Mouse (Mus musculus): ENCODE measurements around the gene Gm10477. TPM values are rescaled to one million over a fixed set of nuclear protein-coding genes. Genes with fewer than 3 reads are reported as not detected.
"Not testable (repeated sequence)": the region's sequence is repeated elsewhere in the genome, so short reads cannot be mapped to it uniquely, and the experiment has no call there.

Gene Gm10477
- total RNA-seq (2014; fragmentation: Nextera tagmentation) (not detected in 2 replicates), total RNA-seq (2017) (not detected in 2 replicates)

DNA sequence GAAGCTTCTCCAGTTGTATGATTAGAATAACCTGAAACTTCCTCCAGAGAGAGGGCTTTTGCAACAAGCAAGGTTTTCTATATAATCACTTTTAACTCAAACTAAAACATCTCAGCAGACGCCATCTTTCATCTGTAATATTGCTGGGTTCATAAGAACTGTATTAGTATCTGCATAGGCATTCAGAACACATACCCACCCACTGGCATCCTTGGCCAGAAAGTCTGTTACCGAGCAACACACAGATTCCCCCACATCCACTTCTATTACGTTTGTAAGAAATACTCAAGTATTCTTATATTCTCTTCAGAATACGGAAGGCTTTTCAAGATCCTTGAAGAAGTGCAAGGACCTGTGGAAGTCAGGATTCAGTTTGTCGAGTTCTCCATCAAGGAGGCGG lies at the start of gene Gm10477:
Gene Gm10477 (plus strand): TSS at position 301 of the 400 bp plus-strand sequence.
- not testable (repeated sequence) for ATAC-seq (replicated peaks; ENCODE audit: poor library complexity, severe bottlenecking)

DNA sequence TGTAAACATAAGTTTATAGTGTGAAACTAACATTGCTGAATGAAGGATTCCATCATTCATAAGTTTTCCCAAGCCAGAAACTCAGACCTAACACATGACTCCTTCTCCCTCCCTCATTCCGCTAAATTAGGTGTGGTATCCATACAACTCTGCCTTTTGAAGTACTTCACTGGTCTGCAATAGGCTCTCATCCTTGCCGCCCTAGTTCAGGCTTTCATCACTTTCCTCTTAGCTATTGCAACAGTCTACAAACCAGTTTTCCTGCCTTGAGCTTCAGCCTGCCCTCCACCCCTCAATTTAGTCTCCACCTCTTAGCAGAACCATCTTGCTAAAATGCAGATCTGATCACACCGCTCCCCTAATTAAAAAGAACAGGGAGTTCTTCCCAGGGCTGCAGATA lies 47.0 kb upstream of the Gm10477 start:
- ATAC-seq (replicated peaks; ENCODE audit: poor library complexity, severe bottlenecking): peak; percentile 72

- peak; percentile 100 for ATAC-seq (replicated peaks; ENCODE audit: poor library complexity, severe bottlenecking)
These were observed 42.6 kb upstream of the Gm10477 start for GRCm38 (mm10) chrX:56481906-56482305.

DNA sequence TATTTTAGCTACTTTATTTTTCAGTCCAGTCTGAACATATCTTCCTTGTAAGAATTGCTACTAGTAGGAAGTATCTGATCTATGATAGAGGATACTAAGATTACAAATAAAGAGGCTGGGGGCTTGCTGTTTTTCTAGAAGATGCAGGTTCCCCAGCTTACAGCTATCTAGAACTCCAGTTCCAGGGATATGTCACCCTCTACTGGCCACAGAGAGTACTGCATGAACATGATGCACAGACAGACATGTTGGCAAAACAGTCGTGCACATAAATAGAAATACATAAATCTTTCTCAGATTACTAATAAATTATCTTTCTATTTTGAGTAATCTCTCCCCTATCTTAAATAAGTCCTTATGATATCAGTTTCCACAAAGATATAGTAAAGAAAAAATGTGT lies 34.8 kb upstream of the Gm10477 start:
- ATAC-seq (replicated peaks; ENCODE audit: poor library complexity, severe bottlenecking): peak; percentile 78

- no peak for ATAC-seq (replicated peaks; ENCODE audit: poor library complexity, severe bottlenecking)
These were observed 27.3 kb upstream of the Gm10477 start for GRCm38 (mm10) chrX:56497241-56497640.

GRCm38 (mm10) chrX:56531266-56531665 lies 6.7 kb downstream of the Gm10477 start:
- peak; percentile 82 for ATAC-seq (replicated peaks; ENCODE audit: poor library complexity, severe bottlenecking)

DNA sequence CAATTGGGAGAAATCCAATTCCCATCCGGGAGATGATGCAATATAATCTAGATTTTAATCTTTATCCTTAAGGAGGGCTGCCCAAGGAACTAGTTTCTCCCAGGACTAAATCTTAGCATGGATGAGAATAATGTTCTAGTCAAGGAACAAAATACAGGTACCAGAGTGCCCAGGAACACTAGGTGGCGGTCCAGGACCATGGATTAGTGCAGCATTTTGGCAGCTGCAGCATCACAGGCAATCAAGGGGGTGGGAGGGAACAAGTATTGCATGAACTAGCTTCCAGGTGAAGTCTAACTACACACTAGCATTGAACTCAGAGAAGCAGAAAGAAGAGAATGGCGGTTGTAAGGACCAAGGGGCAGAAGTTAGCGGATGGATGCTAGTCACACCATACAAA lies 12.6 kb downstream of the Gm10477 start:
- no peak for ATAC-seq (replicated peaks; ENCODE audit: poor library complexity, severe bottlenecking)

GRCm38 (mm10) chrX:56549506-56549905 lies 25.0 kb downstream of the Gm10477 start, which contains the start of gene Gm648:
Gene Gm648 (minus strand): TSS chrX:56549606.
- no peak for ATAC-seq (replicated peaks; ENCODE audit: poor library complexity, severe bottlenecking)

- ATAC-seq (replicated peaks; ENCODE audit: poor library complexity, severe bottlenecking): no peak
These were observed 29.0 kb downstream of the Gm10477 start for GRCm38 (mm10) chrX:56553584-56553983.

DNA sequence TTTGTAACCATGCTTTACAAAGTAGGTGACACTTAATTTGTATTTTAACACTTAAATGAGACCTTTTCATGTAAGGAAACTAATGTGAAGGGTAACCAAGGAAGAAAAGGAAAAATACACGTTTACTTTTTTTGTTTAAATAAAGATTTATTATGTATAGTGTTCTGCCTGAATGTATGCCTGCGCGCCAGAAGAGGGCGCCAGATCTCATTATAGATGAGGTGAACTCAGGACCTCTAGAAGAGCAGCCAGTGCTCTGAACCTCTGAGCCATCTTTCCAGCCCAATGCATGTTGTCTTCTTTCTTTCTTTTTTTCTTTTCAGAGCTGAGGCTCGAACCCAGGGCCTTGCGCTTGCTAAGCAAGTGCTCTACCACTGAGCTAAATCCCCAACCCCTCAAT lies 47.9 kb downstream of the Gm10477 start:
- ATAC-seq (replicated peaks; ENCODE audit: poor library complexity, severe bottlenecking): peak; percentile 63

Other genes with a start within 250 kb of the Gm10477 start
- 1.2 and 4.4 TPM in 2 replicates for gene Zfp449, start 178.3 kb upstream of the Gm10477 start, total RNA-seq (2014; fragmentation: Nextera tagmentation)
- 1.1 and 1.4 TPM in 2 replicates for gene Zfp449, start 178.3 kb upstream of the Gm10477 start, total RNA-seq (2017)
- gene Smim10l2a, start 150.2 kb upstream of the Gm10477 start, total RNA-seq (2014; fragmentation: Nextera tagmentation): 1.2 TPM in 2 replicates
- 0.46 and 0.82 TPM in 2 replicates for gene Smim10l2a, start 150.2 kb upstream of the Gm10477 start, total RNA-seq (2017)
- 1.9 TPM in 1 of 2 replicates, not detected in the other for gene Gm2174, start 76.8 kb upstream of the Gm10477 start, total RNA-seq (2014; fragmentation: Nextera tagmentation)
- 30.0 and 112 TPM in 2 replicates for gene Gm2174, start 76.8 kb upstream of the Gm10477 start, total RNA-seq (2017)
- gene Ints6l, start 69.9 kb upstream of the Gm10477 start, total RNA-seq (2014; fragmentation: Nextera tagmentation): 39.9 and 96.1 TPM in 2 replicates
- 48.0 and 62.4 TPM in 2 replicates for gene Ints6l, start 69.9 kb upstream of the Gm10477 start, total RNA-seq (2017)
- gene Gm648, start 24.9 kb downstream of the Gm10477 start, total RNA-seq (2014; fragmentation: Nextera tagmentation): not detected in 2 replicates
- not detected in 2 replicates for gene Gm648, start 24.9 kb downstream of the Gm10477 start, total RNA-seq (2017)
- gene Mmgt1, start 73.3 kb downstream of the Gm10477 start, total RNA-seq (2014; fragmentation: Nextera tagmentation): 22.8 and 27.3 TPM in 2 replicates
- gene Mmgt1, start 73.3 kb downstream of the Gm10477 start, total RNA-seq (2017): 23.0 and 28.5 TPM in 2 replicates
- gene Slc9a6, start 85.0 kb downstream of the Gm10477 start, total RNA-seq (2014; fragmentation: Nextera tagmentation): 3.4 and 7.6 TPM in 2 replicates
- 11.4 and 11.6 TPM in 2 replicates for gene Slc9a6, start 85.0 kb downstream of the Gm10477 start, total RNA-seq (2017)
- not detected in 2 replicates for gene Fhl1, start 207.0 kb downstream of the Gm10477 start, total RNA-seq (2014; fragmentation: Nextera tagmentation)
- not detected in 2 replicates for gene Fhl1, start 207.0 kb downstream of the Gm10477 start, total RNA-seq (2017)

All from granulocyte monocyte progenitor cell, adult 5-6 weeks (primary cell).